Mouse (Mus musculus) urinary bladder, postnatal 10 days (tissue): Measurements from ENCODE around the gene Ccdc167.
A peak's percentile ranks its signal among the peaks of the same experiment; 100 is the strongest.

Experiments
- DNase-seq: peaks from one replicate; pipeline ENCODE4 v3.0.0; 2022; ENCODE audit warnings: low spot score

The Ccdc167 gene

DNA sequence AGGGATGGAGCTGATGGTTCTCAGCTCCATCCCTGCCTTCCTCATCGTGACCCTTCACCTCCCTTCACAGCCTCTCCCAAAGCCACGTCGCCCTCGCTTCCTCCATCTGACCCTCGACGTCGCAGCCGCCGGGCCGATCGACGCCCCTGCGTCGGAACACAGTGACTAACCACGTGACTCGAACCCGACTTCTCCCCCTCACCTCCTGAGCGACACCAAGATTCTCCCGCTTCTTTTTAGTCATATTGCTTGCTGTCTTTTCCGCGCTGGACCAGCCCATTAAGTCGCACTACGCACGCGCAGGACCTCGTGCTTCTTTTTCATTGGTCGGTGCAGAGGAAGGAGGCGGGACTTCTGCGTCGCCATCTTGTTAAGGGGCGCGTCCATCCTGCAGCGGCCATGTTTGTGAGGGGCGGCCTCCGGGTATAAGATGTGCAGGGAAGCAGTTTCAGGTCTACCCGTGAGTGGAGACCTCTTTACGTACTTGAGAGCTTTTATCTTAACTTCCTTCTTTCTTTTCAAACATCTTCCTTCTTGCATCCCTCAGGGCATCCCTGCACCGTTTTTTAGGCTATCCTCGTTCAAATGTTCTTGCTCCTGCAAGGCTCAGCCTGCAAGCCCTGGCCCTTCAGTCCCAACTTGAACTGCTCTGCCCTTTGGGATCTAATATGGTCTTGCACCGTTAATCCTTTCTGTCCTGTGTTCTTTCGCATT, at the start of gene Ccdc167:
TSS of gene Ccdc167 (minus strand) at position 313 of the 714 bp plus-strand sequence.
- DNase-seq, result peak; percentile 80

DNA sequence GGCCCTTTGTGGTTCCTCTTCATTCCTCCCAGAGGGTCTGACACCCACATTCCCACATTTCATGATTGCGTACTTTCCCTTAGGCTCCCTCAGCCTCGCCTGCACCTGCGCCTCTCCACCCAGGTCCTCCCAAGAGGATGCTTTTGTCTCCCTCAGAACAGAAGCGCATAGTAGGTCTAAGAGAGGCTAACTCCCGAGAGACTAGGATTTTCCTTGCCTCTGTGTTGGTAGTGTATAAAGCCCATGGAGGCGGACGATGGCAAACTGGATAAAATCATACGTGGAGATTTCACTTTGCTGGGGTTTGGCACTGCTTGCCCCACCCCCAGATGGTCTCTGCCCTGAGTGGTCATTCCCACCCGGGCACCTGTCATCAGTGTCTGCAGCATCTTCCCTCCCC, 48.5 kb upstream of the Ccdc167 start:
- DNase-seq, result no peak

- DNase-seq, result no peak
Observed at GRCm38 (mm10) chr17:29762551-29762950, 45.7 kb upstream of the Ccdc167 start.

- no peak for DNase-seq
Observed at GRCm38 (mm10) chr17:29761938-29762337, 45.1 kb upstream of the Ccdc167 start.

GRCm38 (mm10) chr17:29760404-29761375, 43.8 kb upstream of the Ccdc167 start:
- DNase-seq, result no peak

DNA sequence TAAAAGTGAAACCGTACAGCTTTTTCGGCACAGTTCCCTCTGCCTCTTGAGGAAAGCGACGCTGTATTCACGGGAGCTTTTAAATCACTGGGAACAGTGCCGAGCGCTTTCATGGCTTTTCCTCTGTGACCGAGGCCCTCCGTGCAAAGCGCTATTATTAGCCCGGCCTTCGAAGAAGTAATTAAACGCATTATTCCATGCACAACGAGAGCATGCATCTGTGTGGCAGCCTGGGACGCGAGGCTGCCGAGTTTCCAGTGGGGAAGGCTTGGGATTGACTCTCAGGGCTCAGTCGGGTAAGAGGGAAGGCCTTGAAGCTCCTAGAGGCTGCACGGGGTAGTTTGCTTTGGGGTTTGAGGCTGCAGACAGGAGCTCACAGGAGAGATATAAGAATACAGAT, 43.1 kb upstream of the Ccdc167 start:
- DNase-seq, result no peak

DNA sequence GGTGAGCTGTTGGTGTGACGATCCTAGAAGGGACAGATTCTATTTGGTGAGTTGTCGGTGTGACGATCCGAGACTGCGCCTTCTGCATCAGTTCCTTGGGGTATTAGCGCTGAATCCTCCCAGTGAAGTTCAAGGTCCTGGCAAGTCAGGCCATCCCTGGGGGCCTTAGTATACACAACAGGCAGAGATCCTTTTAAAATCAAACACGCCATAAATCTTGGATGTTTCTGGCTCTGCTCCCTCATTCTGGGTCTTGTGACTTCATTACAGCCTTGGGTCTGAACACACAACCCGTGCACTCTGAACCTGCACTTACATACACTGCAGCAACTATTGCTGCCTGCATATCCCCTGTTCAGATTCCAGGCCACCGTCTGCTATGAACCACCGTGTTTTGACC, 39.5 kb upstream of the Ccdc167 start:
- DNase-seq, result no peak

- DNase-seq, result no peak
Observed at GRCm38 (mm10) chr17:29754510-29754909, 37.7 kb upstream of the Ccdc167 start.

- no peak for DNase-seq
Observed at GRCm38 (mm10) chr17:29747466-29747865, 30.6 kb upstream of the Ccdc167 start.

- no peak for DNase-seq
Observed at GRCm38 (mm10) chr17:29737849-29738804, 21.3 kb upstream of the Ccdc167 start.

- no peak for DNase-seq
Observed at GRCm38 (mm10) chr17:29736448-29737014, 19.7 kb upstream of the Ccdc167 start.

GRCm38 (mm10) chr17:29732522-29732921, 15.7 kb upstream of the Ccdc167 start:
- DNase-seq, result no peak

DNA sequence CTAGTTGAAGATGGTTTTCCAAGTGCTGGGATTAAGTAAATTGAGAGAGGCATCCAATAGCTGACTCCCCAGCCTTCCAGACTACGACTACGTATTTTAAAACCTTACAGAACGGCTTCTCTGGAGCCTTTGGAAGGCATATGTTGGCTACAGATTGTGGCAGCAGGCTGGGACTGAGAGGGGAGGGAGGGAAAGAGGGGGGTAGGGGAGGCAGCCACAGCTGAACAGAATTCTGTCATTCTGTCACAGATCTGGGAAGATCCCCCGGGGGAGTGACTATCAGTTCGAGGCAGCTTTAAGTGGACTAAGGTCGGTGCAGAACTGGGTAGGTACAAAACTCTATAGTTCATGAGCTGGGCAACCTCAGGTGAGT, 15.1 kb upstream of the Ccdc167 start:
- no peak for DNase-seq

DNA sequence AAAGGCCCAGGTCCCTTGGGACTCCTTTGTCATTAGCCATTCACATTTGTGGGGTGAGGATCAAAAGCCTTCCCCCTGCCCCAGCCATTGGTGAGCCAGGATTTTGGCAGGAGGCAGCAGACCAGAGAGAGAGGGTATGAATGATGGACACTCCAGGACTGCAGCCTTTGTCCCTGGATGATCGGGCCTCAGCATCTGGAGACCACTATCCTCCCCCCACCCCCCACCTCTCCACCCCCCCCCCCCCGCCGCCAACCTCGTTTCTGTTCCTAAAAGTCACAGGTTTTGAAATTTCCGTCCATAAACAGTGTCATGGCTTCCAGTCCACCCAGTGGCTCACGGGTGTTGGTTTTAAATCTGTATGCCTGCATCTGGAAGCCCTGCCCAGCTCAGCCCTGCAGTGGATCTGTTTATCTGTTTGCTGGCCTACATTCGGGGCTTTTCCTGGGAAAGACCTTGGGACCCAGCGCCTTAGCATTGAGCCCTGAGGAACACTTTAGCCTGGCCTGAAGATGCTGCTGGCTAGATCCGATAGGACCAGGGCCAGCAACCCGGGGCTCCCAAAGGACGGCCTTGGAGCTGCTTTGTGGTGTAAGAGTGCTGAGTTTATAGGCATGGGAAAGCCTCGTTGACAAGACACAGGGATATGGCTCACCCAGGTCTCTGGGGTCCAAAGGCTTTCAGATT, 14.6 kb upstream of the Ccdc167 start:
- no peak for DNase-seq

DNA sequence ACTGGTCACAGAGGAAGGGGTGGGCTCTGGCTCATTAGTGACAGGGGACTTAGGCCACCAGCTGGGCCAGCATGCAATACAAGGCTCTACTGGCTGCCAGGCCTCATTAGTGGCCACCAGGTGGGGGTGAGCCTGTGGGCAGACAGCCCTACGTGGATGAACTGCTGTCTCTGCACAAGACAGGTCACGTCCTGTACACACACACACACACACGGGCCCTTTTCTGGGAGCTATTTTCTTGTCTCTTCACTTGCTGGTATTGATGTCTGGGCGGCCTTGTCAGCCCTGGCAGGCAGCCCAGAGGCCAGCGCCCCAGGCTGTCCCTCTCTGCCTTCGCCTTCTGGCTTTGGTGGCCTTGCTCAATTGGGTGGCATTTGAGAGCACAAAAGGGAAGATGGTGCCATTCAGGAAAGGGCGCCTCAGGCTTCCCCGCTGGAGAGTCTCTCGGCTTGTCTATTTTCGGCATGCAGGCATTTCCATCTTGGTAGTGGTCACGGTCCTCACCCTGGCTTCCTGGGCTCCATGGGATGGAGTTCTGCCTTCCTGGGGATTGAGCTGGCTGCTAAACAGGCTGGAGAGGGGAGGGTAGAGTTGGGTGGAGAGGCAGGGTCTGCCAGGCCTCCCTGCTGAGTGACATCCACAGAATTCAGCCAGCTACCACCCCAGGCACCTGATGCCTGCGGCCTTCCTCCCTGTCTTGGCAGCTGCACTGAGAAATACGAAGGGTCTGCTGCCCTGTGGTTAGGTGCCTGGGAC, 13.8 kb upstream of the Ccdc167 start:
- DNase-seq, result no peak

DNA sequence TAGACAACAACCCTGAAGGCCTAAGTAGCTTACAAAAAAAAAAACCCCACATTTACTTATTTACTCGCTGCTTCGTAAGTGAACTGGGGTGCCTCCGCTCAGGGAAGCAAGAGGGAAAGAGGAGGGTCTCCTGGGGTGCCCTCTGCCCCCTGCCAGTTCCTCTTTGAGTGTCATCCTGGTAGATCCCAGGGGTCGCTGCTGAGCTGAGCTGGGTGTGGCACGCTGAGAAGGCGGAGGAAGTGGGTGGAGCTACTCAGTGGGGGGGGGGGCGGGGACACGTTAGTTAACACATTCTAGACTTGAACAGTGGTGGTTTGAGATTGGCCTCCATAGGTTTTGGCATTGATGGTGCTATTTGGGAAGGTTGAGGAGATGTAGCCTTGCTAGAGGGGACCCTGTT, 11.2 kb upstream of the Ccdc167 start:
- no peak for DNase-seq

DNA sequence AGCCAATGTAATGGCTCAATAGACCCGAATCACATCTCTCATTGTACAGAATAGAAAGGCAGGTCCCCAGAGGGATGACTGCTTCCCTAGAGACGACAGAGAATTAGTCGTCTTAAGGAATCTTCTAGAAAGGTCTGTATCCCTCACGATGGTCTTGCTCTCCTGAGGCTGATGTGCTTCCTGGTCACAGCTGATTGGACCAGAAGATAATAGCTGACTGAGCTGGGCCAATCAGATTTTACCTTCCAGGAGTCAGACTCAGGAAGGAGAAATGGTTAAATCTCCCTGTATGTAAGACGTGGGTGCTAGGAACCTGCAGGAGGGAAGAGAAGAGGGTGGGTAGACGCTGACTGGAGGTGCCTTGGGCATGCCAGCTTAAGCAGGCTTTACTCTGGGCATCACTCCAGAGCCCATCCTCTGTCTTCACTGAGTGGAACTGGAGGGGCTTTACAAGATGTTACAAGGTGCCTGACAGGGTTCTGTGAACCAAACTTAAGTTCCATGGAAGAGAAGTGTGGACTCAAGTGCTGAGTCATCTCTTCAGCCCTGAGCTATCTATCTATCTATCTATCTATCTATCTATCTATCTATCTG, 8.3 kb upstream of the Ccdc167 start:
- no peak for DNase-seq

DNA sequence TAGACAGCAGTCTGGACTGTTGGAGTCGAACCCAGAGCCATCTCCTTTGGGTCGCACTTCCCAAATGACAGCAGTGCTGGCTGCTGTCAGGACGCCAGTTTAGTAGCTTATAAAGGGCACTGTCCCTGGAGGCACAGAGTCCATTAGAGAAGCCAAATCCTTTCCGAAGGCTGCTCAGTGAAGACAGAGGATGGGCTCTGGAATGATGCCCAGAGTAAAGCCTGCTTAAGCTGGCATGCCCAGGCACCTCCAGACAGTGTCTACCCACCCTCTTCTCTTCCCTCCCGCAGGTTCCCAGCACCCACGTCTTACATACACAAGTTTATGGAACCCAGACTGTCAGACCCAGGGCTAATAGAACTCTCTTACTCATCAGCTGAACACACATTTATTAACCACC, 7.8 kb upstream of the Ccdc167 start:
- no peak for DNase-seq

DNA sequence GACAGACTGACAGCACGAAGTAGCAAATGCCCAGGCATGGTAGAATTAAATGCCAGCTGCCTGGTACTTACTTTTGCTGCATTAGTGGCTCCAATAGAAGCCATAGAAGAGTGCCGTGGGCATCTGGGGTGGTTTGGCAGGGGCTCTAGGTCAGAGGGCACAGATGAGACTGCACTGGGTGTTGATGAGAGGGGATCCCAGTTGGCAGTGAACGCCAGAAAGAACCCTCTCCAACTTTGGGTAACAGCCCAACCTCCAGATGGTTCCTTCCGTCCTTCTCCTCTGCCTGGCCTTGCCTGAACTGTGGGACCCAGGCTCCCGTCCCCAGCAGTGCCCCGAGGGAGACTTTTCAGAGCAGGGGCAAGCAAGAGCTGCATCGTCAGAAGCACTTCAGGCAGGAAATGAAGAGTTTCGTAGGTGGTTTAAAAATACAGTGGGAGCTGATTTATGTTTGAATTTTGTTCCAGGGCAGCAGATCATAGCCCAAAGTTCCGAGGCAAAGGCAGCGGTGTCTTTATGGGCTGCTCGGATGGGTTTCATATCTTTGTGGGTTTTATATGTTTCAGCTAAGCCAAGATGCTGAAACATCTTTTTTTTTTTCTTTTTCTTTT, 4.0 kb upstream of the Ccdc167 start:
- no peak for DNase-seq
